Mouse (Mus musculus) liver, embryonic 14.5 days (tissue): ENCODE results near the gene Ppid. TPM values are rescaled to one million over a fixed set of nuclear protein-coding genes. Genes with fewer than 3 reads are reported as not detected.
"Not testable (repeated sequence)": the region's sequence is repeated elsewhere in the genome, so short reads cannot be mapped to it uniquely, and the experiment has no call there.

Experiments
- ATAC-seq: fragments of 200-750 bp; cut with Nextera tagmentation; 2 replicates; pipeline ENCODE4 v1.8.0; 2017; ENCODE audit warnings: moderate number of reproducible peaks, mild to moderate bottlenecking, moderate library complexity; ENCODE audit not compliant: insufficient read depth
- DNase-seq, 3 experiments: peaks; one replicate each; pipeline ENCODE4 v3.0.0-alpha.2; 2012 to 2013; ENCODE audit warnings: low read depth in 3 of 3, low spot score in 3 of 3
- H3K27ac ChIP-seq: fragments of 300-500 bp; sonication (generic); 2 replicates; pipeline ENCODE4 v1.5.1; 2014; ENCODE audit warnings: moderate library complexity, mild to moderate bottlenecking, control low read depth, inconsistent platforms
- H3K27me3 ChIP-seq: fragments of 300-500 bp; sonication (generic); 2 replicates; pipeline ENCODE4 v1.6.1; 2014; ENCODE audit warnings: mild to moderate bottlenecking, low read length, moderate library complexity; ENCODE audit not compliant: control insufficient read depth, insufficient read depth
- H3K36me3 ChIP-seq: fragments of 300-500 bp; sonication (generic); replicated peaks from 2 replicates; pipeline ENCODE4 v1.6.1; 2014; ENCODE audit warnings: low read depth; ENCODE audit not compliant: control insufficient read depth, insufficient read depth
- H3K4me1 ChIP-seq, 2 experiments: fragments of 200-500 bp in 1 of 2; fragments of 300-500 bp in 1 of 2; sonication (generic) in 1 of 2; replicated peaks; 2 replicates each; pipeline ENCODE4 v1.6.1; 2012 to 2014; ENCODE audit warnings: antibody characterized with exemption in 1 of 2, inconsistent platforms in 1 of 2, low read length in 1 of 2; ENCODE audit not compliant: control insufficient read depth in 2 of 2, insufficient read depth in 2 of 2
- H3K4me2 ChIP-seq: fragments of 300-500 bp; sonication (generic); 2 replicates; pipeline ENCODE4 v1.6.1; 2014; ENCODE audit warnings: low read depth, mild to moderate bottlenecking, control low read depth, moderate library complexity
- H3K4me3 ChIP-seq, 2 experiments: fragments of 200-500 bp in 1 of 2; fragments of 300-500 bp in 1 of 2; sonication (generic) in 1 of 2; 2 replicates each; pipeline ENCODE4 v1.5.1; 2012 to 2014; ENCODE audit warnings: low read depth in 2 of 2, low read length in 2 of 2, mild to moderate bottlenecking in 2 of 2, control low read depth in 1 of 2, inconsistent platforms in 1 of 2, moderate library complexity in 1 of 2; ENCODE audit not compliant: insufficient read depth in 1 of 2
- H3K9ac ChIP-seq: fragments of 300-500 bp; sonication (generic); replicated peaks from 2 replicates; pipeline ENCODE4 v1.6.1; 2014; ENCODE audit warnings: mild to moderate bottlenecking, control low read depth, moderate library complexity
- H3K9me3 ChIP-seq: fragments of 300-500 bp; sonication (generic); 2 replicates; pipeline ENCODE4 v1.6.1; 2016; ENCODE audit warnings: low read length, mixed read lengths; ENCODE audit not compliant: control insufficient read depth
- CTCF ChIP-seq: IDR thresholded peaks from 2 replicates; pipeline ENCODE4 v1.5.1; 2016; ENCODE audit warnings: antibody characterized with exemption, low read depth, control low read depth
- EP300 ChIP-seq: IDR thresholded peaks from 2 replicates; pipeline ENCODE4 v1.6.1; 2016; ENCODE audit warnings: antibody characterized with exemption, low read depth
- WGBS: fragments of 180-500 bp; shearing (Covaris S2); extraction: QIAGEN DNeasy Blood & Tissue Kit; methylation state at CpG from one replicate; pipeline ENCODE4 v1.1.7; 2014; ENCODE audit not compliant: insufficient replicate concordance; 5-methylcytosine and 5-hydroxymethylcytosine counted together
- polyA plus RNA-seq, 2 experiments: library from polyadenylated mRNA; depleted of rRNA in 1 of 2; stranded (reverse) in 1 of 2; unstranded in 1 of 2; fragments of >200 nt; fragmentation: Nextera tagmentation in 1 of 2; extraction: Ambion mirVana in 1 of 2; gene quantifications; 2 replicates each; pipeline versions ENCODE4 v1.2.1 to v1.2.3; 2012 to 2014

Ppid gene
- polyA plus RNA-seq, 2 experiments = 59.5 to 97.9 TPM

DNA sequence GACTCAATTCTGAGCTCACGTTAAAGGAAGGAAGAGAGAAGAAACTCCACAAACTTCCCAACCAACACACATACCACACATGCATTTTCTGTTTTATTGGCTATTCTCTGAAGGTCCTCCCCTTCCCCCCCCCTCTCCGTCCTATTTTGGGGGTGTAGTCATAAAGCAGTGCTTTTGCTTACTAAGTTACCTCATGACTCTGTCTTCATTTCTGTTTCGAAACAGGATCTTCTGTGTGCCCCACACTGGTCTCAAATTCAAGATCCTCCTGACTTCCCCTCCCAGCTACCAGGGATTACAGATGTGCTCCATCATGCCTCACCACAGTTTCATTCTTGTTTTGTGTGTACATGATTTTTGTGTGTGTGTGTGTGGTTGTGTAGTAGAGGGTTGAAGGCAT, 18.7 kb upstream of the Ppid start:
- Histone ChIP-seq H3K27me3 (no peaks in the 10 kb centered on the region), H3K4me3 (no peak overlapping the region), H3K4me2 (no peak overlapping the region), H3K27ac (no peak overlapping the region; the same call in 1 of the 2 replicates), H3K4me1 (peaks cover 36 to 44% of the 10 kb centered on the region in 2 experiments), H3K36me3 (no peaks in the 10 kb centered on the region), H3K9ac (no peak overlapping the region), H3K9me3 (no peaks in the 10 kb centered on the region)
- DNase-seq (no peak), ATAC-seq (no peak)
- no peak for TF ChIP-seq CTCF
- TF ChIP-seq EP300 = no peak
- WGBS = 59% methylated on average over 3 of the region's 3 CpGs

DNA sequence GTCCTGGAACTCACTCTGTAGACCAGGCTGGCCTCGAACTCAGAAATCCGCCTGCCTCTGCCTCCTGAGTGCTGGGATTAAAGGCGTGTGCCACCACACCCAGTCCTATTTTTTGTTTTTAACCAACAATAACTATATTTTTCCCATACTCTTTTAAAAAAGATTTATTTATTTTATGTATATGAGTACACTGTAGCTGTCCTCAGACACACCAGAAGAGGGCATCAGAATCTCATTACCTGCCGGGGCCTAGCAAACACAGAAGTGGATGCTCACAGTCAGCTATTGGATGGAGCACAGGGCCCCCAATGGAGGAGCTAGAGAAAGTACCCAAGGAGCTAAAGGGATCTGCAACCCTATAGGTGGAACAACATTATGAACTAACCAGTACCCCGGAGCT, 17.8 kb upstream of the Ppid start:
- peaks cover 34 to 47% of the 10 kb centered on the region in 2 experiments for H3K4me1 ChIP-seq
- not testable (repeated sequence) for H3K36me3 ChIP-seq, H3K4me2 ChIP-seq, DNase-seq, ATAC-seq, H3K9ac ChIP-seq, H3K9me3 ChIP-seq, H3K27ac ChIP-seq, H3K4me3 ChIP-seq, H3K27me3 ChIP-seq
- WGBS = 86% methylated on average over 5 of the region's 5 CpGs

DNA sequence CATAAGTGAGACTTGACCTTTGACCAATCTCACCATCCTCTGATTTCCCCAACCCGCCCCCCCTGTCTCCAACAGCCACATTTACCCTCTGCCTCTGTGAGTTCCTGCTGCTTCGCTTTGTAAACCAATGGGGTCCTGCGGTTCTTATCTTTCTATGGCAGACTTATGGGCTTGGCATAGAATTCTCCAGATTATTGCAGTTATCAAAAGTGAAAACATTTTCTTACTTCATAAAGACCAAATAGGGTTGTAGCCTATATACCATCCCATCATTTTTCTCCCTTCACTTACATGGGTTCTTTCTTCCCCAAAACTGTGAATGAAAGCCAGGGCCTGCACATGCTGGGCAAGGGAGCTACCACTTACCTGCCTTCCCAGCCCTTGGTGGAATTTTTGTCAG, 16.8 kb upstream of the Ppid start:
- peak; percentile 97 for ATAC-seq

DNA sequence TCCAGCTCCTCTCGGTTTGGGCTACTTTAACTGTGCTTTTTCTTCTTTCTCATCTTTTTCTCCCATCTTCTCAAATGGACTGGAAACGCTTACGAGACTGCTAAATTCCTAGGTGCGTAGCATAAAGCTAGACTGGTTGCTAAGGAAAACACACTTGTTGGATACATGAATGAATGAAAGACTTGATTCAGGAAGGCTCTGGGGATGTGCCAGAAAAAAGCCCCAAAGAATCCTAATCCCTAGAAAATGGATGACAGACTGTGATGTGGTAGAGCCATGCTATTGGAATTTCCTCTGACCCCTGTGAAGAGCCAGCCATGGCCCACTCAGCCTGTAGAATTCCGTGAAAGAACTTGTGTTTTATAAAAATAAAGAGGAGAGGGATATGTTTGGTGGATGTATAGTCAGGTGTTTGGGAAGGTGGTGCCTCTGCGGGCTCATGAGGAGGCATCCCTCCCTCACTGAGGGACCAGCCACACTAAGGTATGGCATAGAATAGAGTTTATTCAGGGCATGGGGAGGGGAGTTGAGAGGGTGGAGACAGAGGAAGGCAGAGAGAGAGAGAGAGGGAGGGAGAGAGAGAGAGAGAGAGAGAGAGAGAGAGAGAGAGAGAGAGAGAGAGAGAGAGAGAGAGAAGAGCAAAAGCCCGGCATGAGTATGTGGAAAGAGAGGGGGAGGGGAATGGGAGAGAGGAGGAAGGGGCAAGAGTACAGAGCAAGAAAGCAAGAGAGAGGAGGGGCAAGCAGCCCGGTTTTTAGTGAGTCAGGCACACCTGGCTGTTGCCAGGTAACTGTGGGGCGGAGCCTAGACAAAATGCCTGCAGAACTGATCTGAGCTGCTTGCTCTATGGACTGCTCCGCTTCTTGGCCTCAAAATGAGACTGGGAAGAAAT, 15.3 kb upstream of the Ppid start:
- no peak for ATAC-seq

More for the DNA sequence above, 16.8 kb upstream of the Ppid start:
- H3K9me3 ChIP-seq = no peaks in the 10 kb centered on the region
- peak overlapping the region; percentile 63 for H3K9ac ChIP-seq
- H3K4me3 ChIP-seq = peak overlapping the region in 1 of 2 experiments; percentile 16; a peak in 1 of 4 replicates
- peaks cover 35 to 48% of the 10 kb centered on the region in 2 experiments for H3K4me1 ChIP-seq
- H3K36me3 ChIP-seq = no peaks in the 10 kb centered on the region
- peak overlapping the region; percentile 98 for H3K27ac ChIP-seq
- peak overlapping the region; percentile 72 for H3K4me2 ChIP-seq
- 14% methylated on average over 3 of the region's 3 CpGs for WGBS
- H3K27me3 ChIP-seq = no peaks in the 10 kb centered on the region
- TF ChIP-seq EP300 (peak; percentile 96), CTCF (no peak)
- peak; percentile 86 to 93 (median 90) for DNase-seq

DNA sequence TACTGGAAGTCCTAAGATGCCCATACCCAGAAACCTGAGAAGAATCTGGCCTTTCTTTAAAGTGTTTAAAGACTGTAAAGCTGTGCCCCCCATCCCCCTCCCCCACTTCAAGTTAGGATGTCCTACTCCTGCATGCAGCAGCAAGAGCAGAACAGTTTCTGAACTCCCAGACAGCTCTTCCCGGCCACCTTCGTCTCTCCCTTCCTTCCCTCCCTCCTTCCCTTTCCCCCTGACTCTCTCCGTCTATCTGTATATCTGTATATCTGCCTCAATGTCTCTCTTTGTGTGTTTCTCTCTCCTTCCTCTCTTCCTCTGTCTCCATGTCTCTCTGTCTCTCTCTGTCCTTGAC, 14.7 kb upstream of the Ppid start:
- H3K4me1 ChIP-seq = peaks cover 52 to 63% of the 10 kb centered on the region in 2 experiments
- no peaks in the 10 kb centered on the region for H3K9me3 ChIP-seq
- H3K36me3 ChIP-seq = no peaks in the 10 kb centered on the region
- DNase-seq (no peak), ATAC-seq (no peak)
- H3K27me3 ChIP-seq = no peaks in the 10 kb centered on the region
- H3K27ac ChIP-seq = no peak overlapping the region
- H3K4me3 ChIP-seq = no peak overlapping the region
- H3K4me2 ChIP-seq = no peak overlapping the region
- TF ChIP-seq EP300 = no peak
- TF ChIP-seq CTCF = no peak
- WGBS = 17% methylated on average over 3 of the region's 3 CpGs
- H3K9ac ChIP-seq = no peak overlapping the region

More for the DNA sequence above, 15.3 kb upstream of the Ppid start:
- Histone ChIP-seq H3K27ac (peak overlapping the region; percentile 61), H3K4me3 (no peak overlapping the region), H3K9ac (no peak overlapping the region), H3K27me3 (no peaks in the 10 kb centered on the region), H3K4me1 (peaks cover 46 to 57% of the 10 kb centered on the region in 2 experiments), H3K36me3 (no peaks in the 10 kb centered on the region), H3K9me3 (no peaks in the 10 kb centered on the region), H3K4me2 (no peak overlapping the region)
- 58% methylated on average over 10 of the region's 10 CpGs for WGBS
- no peak for TF ChIP-seq EP300
- TF ChIP-seq CTCF = no peak
- no peak for DNase-seq
